ENCODE assay signal across 9 mouse cellular contexts in the genomic region with DNA sequence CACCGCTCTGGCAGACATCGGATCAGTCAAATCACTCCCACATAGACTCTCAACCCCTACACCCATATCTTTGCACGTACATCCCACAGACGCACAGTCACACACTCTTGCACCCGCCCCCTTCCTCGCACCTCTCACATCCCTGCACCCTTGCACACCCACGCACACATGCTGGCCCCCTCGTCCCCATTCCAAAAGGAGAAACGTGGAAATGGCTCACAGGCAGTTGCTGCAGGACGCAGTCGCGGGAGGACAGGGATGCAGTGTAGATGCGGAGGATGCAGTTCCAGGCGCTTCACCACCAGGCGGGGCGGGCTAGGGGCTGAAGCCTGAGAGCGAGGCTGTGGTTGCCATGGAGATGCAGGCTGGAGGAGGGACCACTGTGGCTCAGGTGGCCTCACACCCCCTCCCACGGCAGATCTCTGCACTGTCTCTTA. TPM values are rescaled to one million over a fixed set of nuclear protein-coding genes. Genes with fewer than 3 reads are reported as not detected.
DNase-seq lines count a peak whose midpoint lies in the region; ATAC-seq and TF ChIP-seq lines count a peak whose summit lies in the region.
"Had no signal": no experiment of that assay in that cellular context is flagged by ENCODE, and none has a peak within 500 bp of the region (broad histone marks: within the 10 kb centered on the region; RNA-seq: fewer than 3 reads in every experiment).

Gene Caly (minus strand): TSS at position 307 of the 437 bp plus-strand sequence.

- H3K4me2 ChIP-seq in embryonic facial prominence, embryonic 11.5 days (ENCODE audit: low read depth, low read length): no peak within 1 kb of the TSS; the same call in 1 of the 2 replicates
- peak within 1 kb of the TSS; percentile 64 for H3K4me2 ChIP-seq in hindbrain, embryonic 15.5 days
- peak within 1 kb of the TSS; percentile 67 for H3K4me2 ChIP-seq in neural tube, embryonic 12.5 days (replicated peaks)

- no peaks in the 10 kb centered on the region for H3K36me3 ChIP-seq in ES-Bruce4 (ENCODE audit: control insufficient read depth, insufficient read depth, low read length, poor library complexity, severe bottlenecking)
- H3K36me3 ChIP-seq in embryonic facial prominence, embryonic 11.5 days (replicated peaks; ENCODE audit: control insufficient read depth, insufficient read depth, low read depth, low read length): no peaks in the 10 kb centered on the region
- H3K36me3 ChIP-seq in hindbrain, embryonic 15.5 days: no peaks in the 10 kb centered on the region
- H3K36me3 ChIP-seq in limb, embryonic 10.5 days: no peaks in the 10 kb centered on the region
- no peaks in the 10 kb centered on the region for H3K36me3 ChIP-seq in neural tube, embryonic 12.5 days
- H3K36me3 ChIP-seq: stomach, embryonic 15.5 days had no signal

- WGBS in embryonic facial prominence, embryonic 11.5 days: 9% methylated on average over 18 of the region's 18 CpGs
- 2% methylated on average over 18 of the region's 18 CpGs for WGBS in hindbrain, embryonic 15.5 days
- WGBS in limb, embryonic 10.5 days: 8% methylated on average over 18 of the region's 18 CpGs
- WGBS in neural tube, embryonic 12.5 days: 6% methylated on average over 18 of the region's 18 CpGs

- no peak within 1 kb of the TSS for H3K9ac ChIP-seq in ES-Bruce4 (ENCODE audit: low read depth, poor library complexity, severe bottlenecking)
- no peak within 1 kb of the TSS; the same call in 1 of the 2 replicates for H3K9ac ChIP-seq in embryonic facial prominence, embryonic 11.5 days (replicated peaks; ENCODE audit: low read length)
- H3K9ac ChIP-seq in hindbrain, embryonic 15.5 days: peak within 1 kb of the TSS; percentile 79
- peak within 1 kb of the TSS; percentile 53 for H3K9ac ChIP-seq in neural tube, embryonic 12.5 days
- H3K9ac ChIP-seq: stomach, embryonic 15.5 days had no signal

- TF ChIP-seq CTCF in ES-Bruce4 (IDR thresholded peaks at IDR 0.05; ENCODE audit: low read depth, low read length): peak; percentile 41

- no peaks in the 10 kb centered on the region for H3K9me3 ChIP-seq in ES-Bruce4 (replicated peaks; ENCODE audit: control insufficient read depth, insufficient read depth, low read length, poor library complexity, severe bottlenecking)
- H3K9me3 ChIP-seq in embryonic facial prominence, embryonic 11.5 days (replicated peaks; ENCODE audit: control insufficient read depth, low read length): no peaks in the 10 kb centered on the region
- no peaks in the 10 kb centered on the region for H3K9me3 ChIP-seq in hindbrain, embryonic 15.5 days
- H3K9me3 ChIP-seq in limb, embryonic 10.5 days (replicated peaks): no peaks in the 10 kb centered on the region
- no peaks in the 10 kb centered on the region for H3K9me3 ChIP-seq in neural tube, embryonic 12.5 days
- H3K9me3 ChIP-seq: stomach, embryonic 15.5 days had no signal

- ATAC-seq in embryonic facial prominence, embryonic 11.5 days (replicated peaks; ENCODE audit: insufficient number of reproducible peaks, low FRiP score, low TSS enrichment, low read depth): peak; percentile 53
- peak; percentile 88 for ATAC-seq in hindbrain, embryonic 15.5 days (ENCODE audit: low FRiP score, low read depth)
- peak; percentile 78 for ATAC-seq in neural tube, embryonic 12.5 days (ENCODE audit: low FRiP score, low read depth)

- no peak for TF ChIP-seq POLR2A in ES-Bruce4 (IDR thresholded peaks at IDR 0.05; ENCODE audit: insufficient read depth, low read length)

- no peaks in the 10 kb centered on the region for H3K27me3 ChIP-seq in ES-Bruce4 (ENCODE audit: control insufficient read depth, insufficient read depth, low read length, poor library complexity, severe bottlenecking)
- H3K27me3 ChIP-seq in embryonic facial prominence, embryonic 11.5 days (ENCODE audit: control insufficient read depth, insufficient read depth, low read length): peaks cover 24% of the 10 kb centered on the region
- no peaks in the 10 kb centered on the region for H3K27me3 ChIP-seq in hindbrain, embryonic 15.5 days
- peaks cover 47% of the 10 kb centered on the region for H3K27me3 ChIP-seq in limb, embryonic 10.5 days (ENCODE audit: low read depth, poor library complexity, severe bottlenecking)
- peaks cover 11% of the 10 kb centered on the region for H3K27me3 ChIP-seq in neural tube, embryonic 12.5 days (replicated peaks)

- H3K4me3 ChIP-seq in ES-Bruce4 (ENCODE audit: low read depth, low read length): no peak within 1 kb of the TSS
- H3K4me3 ChIP-seq in embryonic facial prominence, embryonic 11.5 days (ENCODE audit: low read depth, low read length): 0 out of 2 replicates have a peak within 1 kb of the TSS, but pooled peaks have one; percentile 15
- peak within 1 kb of the TSS; percentile 49 for H3K4me3 ChIP-seq in hindbrain, embryonic 15.5 days
- peak within 1 kb of the TSS; percentile 44; the same call in 1 of the 2 replicates for H3K4me3 ChIP-seq in limb, embryonic 10.5 days
- H3K4me3 ChIP-seq in neural tube, embryonic 12.5 days: peak within 1 kb of the TSS; percentile 23

- DNase-seq in T-cell, adult 2 months (ENCODE audit: low spot score): peak; percentile 19
- DNase-seq in embryonic facial prominence, embryonic 11.5 days (ENCODE audit: low spot score): peak; percentile 81
- DNase-seq in limb, embryonic 10.5 days (ENCODE audit: low spot score): peak; percentile 78
- no peak for DNase-seq in urinary bladder, postnatal 14 days (ENCODE audit: low spot score)
- DNase-seq in gastrocnemius, adult 18-20 months (ENCODE audit: low spot score): no peak

- no peak for TF ChIP-seq EP300 in ES-Bruce4 (IDR thresholded peaks at IDR 0.05; ENCODE audit: insufficient read depth, low read depth, low read length)

- no peaks in the 10 kb centered on the region for H3K4me1 ChIP-seq in ES-Bruce4 (ENCODE audit: control insufficient read depth, insufficient read depth, low read length)
- 0 out of 2 replicates have a peak, but pooled peaks cover 3% of the 10 kb centered on the region for H3K4me1 ChIP-seq in embryonic facial prominence, embryonic 11.5 days (ENCODE audit: control insufficient read depth, insufficient read depth, low read length)
- peaks cover 25% of the 10 kb centered on the region for H3K4me1 ChIP-seq in hindbrain, embryonic 15.5 days (replicated peaks)
- peaks cover 24% of the 10 kb centered on the region for H3K4me1 ChIP-seq in limb, embryonic 10.5 days
- H3K4me1 ChIP-seq in neural tube, embryonic 12.5 days: peaks cover 24% of the 10 kb centered on the region

- no peak within 1 kb of the TSS for H3K27ac ChIP-seq in ES-Bruce4 (ENCODE audit: insufficient read depth, low read length)
- H3K27ac ChIP-seq in embryonic facial prominence, embryonic 11.5 days (replicated peaks; ENCODE audit: low read depth, low read length): no peak within 1 kb of the TSS
- peak within 1 kb of the TSS; percentile 88 for H3K27ac ChIP-seq in hindbrain, embryonic 15.5 days (replicated peaks)
- no peak within 1 kb of the TSS for H3K27ac ChIP-seq in limb, embryonic 10.5 days
- peak within 1 kb of the TSS; percentile 3; the same call in 1 of the 2 replicates for H3K27ac ChIP-seq in neural tube, embryonic 12.5 days
- H3K27ac ChIP-seq: stomach, embryonic 15.5 days had no signal

RNA-seq across cellular contexts. Expression of gene Caly, which starts in this region (rescaled TPM):
- 0.84 and 0.91 TPM in 2 replicates for polyA plus RNA-seq in ES-Bruce4 (2011; ENCODE audit: insufficient read depth, insufficient read length, low read depth, missing spikeins)
- polyA plus RNA-seq in embryonic facial prominence, embryonic 11.5 days (2014; fragmentation: Nextera tagmentation; extraction: Ambion mirVana): 1.6 and 2.7 TPM in 2 replicates
- 279 and 296 TPM in 2 replicates for polyA plus RNA-seq in hindbrain, embryonic 15.5 days (2015; fragmentation: Nextera tagmentation; extraction: Ambion mirVana)
- polyA plus RNA-seq in limb, embryonic 10.5 days (2016; fragmentation: Nextera tagmentation; extraction: Ambion mirVana): 1.1 and 1.2 TPM in 2 replicates
- polyA plus RNA-seq in neural tube, embryonic 12.5 days (2016; fragmentation: Nextera tagmentation; extraction: Ambion mirVana): 25.5 and 28.4 TPM in 2 replicates
- total RNA-seq in gastrocnemius, adult 18-20 months (2021): under 1 TPM; 0.52 to 0.53 TPM

Comparison
In these comparisons a context has a peak if more than half of its experiments do, and no peak if none do; other contexts are left out.
1. H3K27ac ChIP-seq: peak in hindbrain, embryonic 15.5 days (single experiment) and neural tube, embryonic 12.5 days (single experiment); none in ES-Bruce4 (single experiment), embryonic facial prominence, embryonic 11.5 days (single experiment) and limb, embryonic 10.5 days (single experiment).
2. H3K9ac ChIP-seq: peak in hindbrain, embryonic 15.5 days (single experiment) and neural tube, embryonic 12.5 days (single experiment); none in ES-Bruce4 (single experiment) and embryonic facial prominence, embryonic 11.5 days (single experiment).
3. DNase-seq: peak in T-cell, adult 2 months (single experiment), embryonic facial prominence, embryonic 11.5 days (single experiment) and limb, embryonic 10.5 days (single experiment); none in urinary bladder, postnatal 14 days (single experiment) and gastrocnemius, adult 18-20 months (single experiment).
4. Peak in every context shown above with its lines, with median percentiles within 50 percentile points of each other: ATAC-seq.